Mouse (Mus musculus) cerebellum, adult 2 months (tissue): ENCODE results near the gene Ccdc91. TPM values are rescaled to one million over a fixed set of nuclear protein-coding genes. Genes with fewer than 3 reads are reported as not detected.

ENCODE experiments used
- DNase-seq, 2 experiments: peaks; one replicate each; pipeline ENCODE4 v3.0.0; 2021
- H3K27ac ChIP-seq: fragments of 200-500 bp; 2 replicates; pipeline ENCODE4 v1.5.1; 2012; ENCODE audit warnings: low read length, control low read depth, inconsistent platforms; ENCODE audit not compliant: insufficient read depth
- H3K27me3 ChIP-seq: fragments of 200-500 bp; 2 replicates; pipeline ENCODE4 v1.6.1; 2012; ENCODE audit warnings: inconsistent platforms, mild to moderate bottlenecking, low read length, moderate library complexity; ENCODE audit not compliant: control insufficient read depth, insufficient read depth
- H3K4me1 ChIP-seq: fragments of 200-500 bp; 2 replicates; pipeline ENCODE4 v1.6.1; 2011; ENCODE audit warnings: low read length; ENCODE audit not compliant: control insufficient read depth, insufficient read depth
- H3K4me3 ChIP-seq: fragments of 200-500 bp; replicated peaks from 2 replicates; pipeline ENCODE3; 2011; ENCODE audit warnings: mild to moderate bottlenecking, low read depth, low read length, control low read depth; ENCODE audit not compliant: insufficient read depth
- CTCF ChIP-seq: fragments of 200-500 bp; IDR thresholded peaks from 2 replicates; pipeline ENCODE4 v1.5.1; 2011; ENCODE audit warnings: low read depth, mild to moderate bottlenecking, control low read depth, low read length, moderate library complexity, borderline replicate concordance; ENCODE audit not compliant: insufficient read depth
- POLR2A ChIP-seq: fragments of 200-500 bp; IDR thresholded peaks from 2 replicates; pipeline ENCODE4 v1.6.1; 2011; ENCODE audit warnings: low read length, control low read depth, borderline replicate concordance; ENCODE audit not compliant: insufficient read depth
- WGBS: fragments of 180-500 bp; shearing (Covaris S2); methylation state at CpG from one replicate; pipeline ENCODE4 v1.1.7; 2018; 5-methylcytosine and 5-hydroxymethylcytosine counted together
- polyA plus RNA-seq: library from polyadenylated mRNA; depleted of rRNA; stranded (reverse); fragments of >200 nt; gene quantifications from 2 replicates; pipeline ENCODE4 v1.2.3, GENCODE M21; 2012; rRNA removed

Gene Ccdc91
- 44.9 and 47.4 TPM in 2 replicates for polyA plus RNA-seq

DNA sequence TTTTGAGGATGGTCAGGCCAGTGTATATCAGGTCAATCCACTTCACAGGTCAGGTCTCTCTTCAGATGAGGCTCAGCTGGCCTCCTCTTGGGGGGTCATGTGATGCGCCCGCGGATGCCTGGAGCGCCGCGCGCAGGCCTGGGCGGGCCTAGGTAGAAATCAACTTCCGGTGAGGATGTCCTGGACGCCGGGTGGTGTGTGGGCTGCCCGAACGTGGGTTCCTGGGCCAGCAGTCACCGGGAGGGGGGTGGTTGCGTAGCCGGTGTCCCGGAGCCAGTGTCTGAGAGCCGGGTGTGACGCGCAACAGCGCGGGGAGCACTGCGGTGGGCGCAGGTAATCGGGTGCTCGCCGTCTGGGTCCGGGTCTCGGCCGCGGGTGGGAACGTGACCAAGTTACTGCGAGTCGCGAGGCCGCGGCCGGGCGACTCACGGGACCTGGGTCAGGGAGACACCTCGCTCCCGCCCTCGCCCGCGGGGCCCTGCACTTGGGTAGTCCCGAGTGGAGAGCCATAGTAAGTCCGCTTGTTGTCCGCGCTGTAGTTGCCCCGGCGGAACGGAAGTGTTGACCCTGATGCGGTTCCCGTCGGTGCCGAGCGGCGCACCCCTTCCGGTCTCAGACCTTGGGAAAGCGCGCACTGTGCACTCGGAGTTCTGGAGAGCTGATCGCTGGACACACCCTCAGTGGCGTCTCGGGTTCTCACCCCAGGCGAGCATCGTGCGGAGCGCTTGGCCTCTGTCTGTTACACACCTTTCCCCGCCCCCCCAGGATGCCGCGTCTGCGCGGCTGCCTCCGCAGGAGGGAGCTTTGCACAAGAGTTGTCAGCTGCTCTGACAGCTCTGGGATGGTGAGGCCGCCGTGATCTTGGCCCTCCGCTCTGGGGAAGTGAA, at the start of gene Ccdc91:
Ccdc91 (plus strand) TSS at position 102 of the 887 bp plus-strand sequence.
- Histone ChIP-seq H3K4me3 (peak within 1 kb of the TSS; percentile 79), H3K4me1 (no peaks in the 10 kb centered on the region; the same call in 1 of the 2 replicates), H3K27ac (peak within 1 kb of the TSS; percentile 93), H3K27me3 (no peaks in the 10 kb centered on the region)
- TF ChIP-seq POLR2A (peak; percentile 81), CTCF (no peak)
- under 1% methylated on average over 77 of the region's 78 CpGs for WGBS
- DNase-seq, result peak; percentile 91 to 96

DNA sequence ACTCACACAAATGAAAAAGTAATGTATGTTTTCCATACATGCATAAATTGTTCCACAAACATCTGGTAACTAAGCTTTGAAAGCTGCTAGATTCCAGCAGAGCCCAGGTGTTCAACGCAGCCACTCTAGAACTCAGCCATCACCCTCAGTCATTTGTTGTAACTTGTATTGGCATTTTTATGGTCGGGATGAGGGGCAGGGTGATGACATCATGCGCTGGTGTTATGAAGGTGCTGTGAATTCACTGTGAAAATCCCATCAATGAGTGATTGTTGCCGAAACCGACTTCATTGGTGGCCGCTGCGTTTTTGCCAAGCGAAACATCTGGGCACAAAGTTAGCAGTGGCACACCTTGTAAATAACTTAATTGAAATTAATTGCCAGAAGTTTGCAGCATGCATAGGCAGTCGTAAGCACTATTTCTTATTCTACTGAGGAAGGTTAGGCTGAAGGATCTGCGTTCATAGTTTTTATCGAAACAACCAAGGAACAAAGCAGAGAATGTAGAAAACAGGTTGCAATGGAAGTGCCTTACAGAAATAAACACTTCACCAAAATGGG, 48.6 kb upstream of the Ccdc91 start:
- H3K4me3 ChIP-seq, result no peak overlapping the region
- WGBS, result 91% methylated on average over 11 of the region's 11 CpGs
- no peaks in the 10 kb centered on the region for H3K27me3 ChIP-seq
- no peak for DNase-seq
- H3K4me1 ChIP-seq, result no peaks in the 10 kb centered on the region
- TF ChIP-seq CTCF, result no peak
- TF ChIP-seq POLR2A, result no peak
- no peak overlapping the region for H3K27ac ChIP-seq

- WGBS, result 79% methylated on average over 5 of the region's 5 CpGs
- no peak overlapping the region for H3K4me3 ChIP-seq
Measured at GRCm38 (mm10) chr6:147455775-147456174, 19.9 kb upstream of the Ccdc91 start.

DNA sequence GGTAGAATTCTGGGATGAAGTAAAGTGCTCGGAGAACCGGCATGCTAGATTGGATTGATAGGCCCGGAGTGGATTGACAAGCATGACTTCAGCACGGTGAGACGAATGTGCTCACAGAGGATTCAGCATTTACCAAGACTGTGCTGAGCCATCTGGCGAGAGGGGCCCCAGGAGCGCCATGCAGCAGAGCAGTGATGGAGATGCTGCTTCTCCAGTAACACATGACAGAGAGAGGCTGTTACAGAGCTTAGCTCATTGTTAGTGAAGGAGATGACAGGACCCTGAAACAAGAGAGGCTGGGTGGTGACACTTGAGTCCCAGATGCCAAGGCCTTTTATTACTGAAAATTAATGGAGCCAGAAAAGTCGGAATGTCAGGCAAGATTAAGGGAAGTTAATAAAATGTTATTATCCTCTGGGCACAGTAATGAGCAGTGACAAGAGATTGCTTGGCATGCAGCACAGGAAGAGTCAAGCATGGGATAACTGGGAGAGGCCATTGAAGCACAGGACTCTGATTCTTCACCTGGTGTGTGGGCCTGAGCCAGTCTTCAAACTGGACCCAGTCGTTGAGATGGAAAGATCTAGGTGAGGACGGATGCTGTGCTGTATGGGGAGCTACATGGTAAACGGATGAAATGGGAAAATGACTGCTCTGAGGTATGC, 16.9 kb upstream of the Ccdc91 start:
- Histone ChIP-seq H3K4me1 (no peaks in the 10 kb centered on the region), H3K4me3 (no peak overlapping the region), H3K27ac (no peak overlapping the region), H3K27me3 (no peaks in the 10 kb centered on the region)
- WGBS, result 69% methylated on average over 11 of the region's 11 CpGs
- TF ChIP-seq CTCF, result no peak
- no peak for TF ChIP-seq POLR2A
- DNase-seq, result no peak

More at GRCm38 (mm10) chr6:147455775-147456174, 19.9 kb upstream of the Ccdc91 start:
- Histone ChIP-seq H3K27ac (no peak overlapping the region), H3K4me1 (no peaks in the 10 kb centered on the region), H3K27me3 (no peaks in the 10 kb centered on the region)
- DNase-seq, result no peak
- TF ChIP-seq POLR2A (no peak), CTCF (no peak)

DNA sequence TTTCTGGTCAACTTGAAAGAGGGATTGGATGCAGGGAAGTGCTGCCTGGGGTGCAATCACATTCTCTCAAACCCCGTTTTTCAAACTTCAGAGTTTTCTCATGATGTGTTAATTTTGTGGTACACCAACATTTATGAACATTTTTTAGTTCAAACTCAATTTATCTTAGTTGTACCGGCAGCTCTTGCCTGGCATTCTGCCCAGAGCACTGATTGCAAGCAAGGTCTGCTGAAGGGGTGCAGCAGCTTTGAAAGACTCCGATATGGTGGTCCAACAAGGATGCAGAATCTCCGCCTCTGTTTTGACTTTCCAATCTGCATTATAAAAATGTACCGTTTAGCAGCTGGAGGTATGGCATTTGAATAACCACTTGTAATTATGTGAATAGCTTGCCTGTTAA, 5.6 kb upstream of the Ccdc91 start:
- DNase-seq, result no peak
- WGBS, result 42% methylated on average over 5 of the region's 5 CpGs
- TF ChIP-seq CTCF (no peak), POLR2A (no peak)

DNA sequence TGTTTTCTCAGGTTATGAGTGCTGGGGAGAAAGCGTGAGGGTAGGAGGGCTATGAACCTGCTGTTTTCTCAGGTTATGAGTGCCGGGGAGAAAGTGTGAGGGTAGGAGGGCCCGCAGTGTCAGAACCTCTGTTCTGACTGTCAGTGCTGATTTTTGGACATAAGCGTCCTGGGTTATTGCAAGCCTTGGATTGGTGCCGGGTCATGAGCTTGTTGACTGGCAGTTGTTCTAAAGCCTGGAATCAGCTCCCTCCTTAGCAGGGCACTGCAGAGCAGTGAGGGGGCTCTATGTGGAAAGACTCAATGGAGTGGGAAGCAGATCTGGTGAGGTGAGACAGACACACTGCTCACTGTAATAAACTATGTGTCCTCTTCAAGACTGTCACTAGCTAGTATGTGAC, 5.5 kb downstream of the Ccdc91 start:
- 92% methylated on average over 5 of the region's 5 CpGs for WGBS
- no peaks in the 10 kb centered on the region; the same call in 1 of the 2 replicates for H3K4me1 ChIP-seq
- H3K27me3 ChIP-seq, result no peaks in the 10 kb centered on the region
- DNase-seq, result peak in 1 of 2 experiments; percentile 11
- TF ChIP-seq POLR2A (no peak), CTCF (no peak)
- no peak overlapping the region for H3K27ac ChIP-seq
- H3K4me3 ChIP-seq, result no peak overlapping the region

More for the DNA sequence above, 5.6 kb upstream of the Ccdc91 start:
- Histone ChIP-seq H3K27me3 (no peaks in the 10 kb centered on the region), H3K27ac (no peak overlapping the region), H3K4me3 (no peak overlapping the region), H3K4me1 (no peaks in the 10 kb centered on the region)

DNA sequence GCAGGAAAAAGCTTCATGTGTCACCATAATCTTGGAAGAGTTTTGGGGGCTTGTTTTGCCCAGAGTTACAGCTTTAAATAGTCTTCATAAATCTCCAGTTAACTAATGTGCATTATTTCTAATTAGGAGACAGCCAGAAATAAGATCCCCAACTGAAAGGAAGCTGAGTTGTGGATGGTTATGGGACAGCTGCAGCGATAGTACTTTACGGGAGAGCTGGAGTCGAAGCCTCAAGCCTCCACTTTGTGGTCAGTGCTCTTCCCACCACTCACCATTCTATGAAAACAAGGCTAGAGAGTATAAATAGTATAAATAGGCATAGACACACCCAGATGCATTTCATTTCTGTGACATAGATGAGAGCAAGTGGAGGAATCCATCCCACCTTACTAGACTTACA, 14.5 kb downstream of the Ccdc91 start:
- no peak for DNase-seq
- Histone ChIP-seq H3K27me3 (no peaks in the 10 kb centered on the region), H3K27ac (no peak overlapping the region), H3K4me3 (no peak overlapping the region), H3K4me1 (no peaks in the 10 kb centered on the region)
- WGBS, result 97% methylated on average over 3 of the region's 3 CpGs
- TF ChIP-seq CTCF, result no peak
- no peak for TF ChIP-seq POLR2A
